Mouse (Mus musculus): ENCODE data around the gene Olfr1317. TPM values are rescaled to one million over a fixed set of nuclear protein-coding genes. Genes with fewer than 3 reads are reported as not detected.

Gene Olfr1317
- polyA plus RNA-seq (2016; fragmentation: Nextera tagmentation; extraction: Ambion mirVana), result not detected in 2 replicates

- Histone ChIP-seq H3K4me1 (no peaks in the 10 kb centered on the region), H3K36me3 (no peaks in the 10 kb centered on the region), H3K4me3 (no peak within 1 kb of the TSS), H3K27me3 (ENCODE audit: low read depth, poor library complexity, severe bottlenecking) (no peaks in the 10 kb centered on the region), H3K9me3 (replicated peaks) (no peaks in the 10 kb centered on the region), H3K27ac (no peak within 1 kb of the TSS)
- 88% methylated on average over 2 of the region's 2 CpGs for WGBS
- no peak for DNase-seq (ENCODE audit: low spot score)
Measured at GRCm38 (mm10) chr2:112140029-112140428, at the start of gene Olfr1317. Gene Olfr1317, plus strand, starts transcription at chr2:112140329.

GRCm38 (mm10) chr2:112096681-112097080, 43.4 kb upstream of the Olfr1317 start, which contains the start of gene Olfr1314:
Gene Olfr1314, minus strand, starts transcription at chr2:112096781.
- Histone ChIP-seq H3K36me3 (no peaks in the 10 kb centered on the region), H3K27me3 (ENCODE audit: low read depth, poor library complexity, severe bottlenecking) (no peaks in the 10 kb centered on the region), H3K4me1 (no peaks in the 10 kb centered on the region), H3K4me3 (no peak within 1 kb of the TSS), H3K9me3 (replicated peaks) (no peaks in the 10 kb centered on the region), H3K27ac (no peak within 1 kb of the TSS)
- no peak for DNase-seq (ENCODE audit: low spot score)

GRCm38 (mm10) chr2:112115340-112115739, 24.8 kb upstream of the Olfr1317 start, which contains the start of gene Olfr1315-ps1:
Gene Olfr1315-ps1, minus strand, starts transcription at chr2:112115440.
- no peak within 1 kb of the TSS for H3K27ac ChIP-seq
- WGBS, result 84% methylated on average over 1 of the region's 1 CpGs
- no peaks in the 10 kb centered on the region for H3K27me3 ChIP-seq (ENCODE audit: low read depth, poor library complexity, severe bottlenecking)
- no peak within 1 kb of the TSS for H3K4me3 ChIP-seq
- H3K9me3 ChIP-seq (replicated peaks), result no peaks in the 10 kb centered on the region
- no peak for DNase-seq (ENCODE audit: low spot score)
- H3K4me1 ChIP-seq, result no peaks in the 10 kb centered on the region
- H3K36me3 ChIP-seq, result no peaks in the 10 kb centered on the region

- no peaks in the 10 kb centered on the region for H3K36me3 ChIP-seq
- no peak within 1 kb of the TSS for H3K27ac ChIP-seq
- H3K4me1 ChIP-seq, result no peaks in the 10 kb centered on the region
- no peak for DNase-seq (ENCODE audit: low spot score)
- no peaks in the 10 kb centered on the region for H3K9me3 ChIP-seq (replicated peaks)
- H3K27me3 ChIP-seq (ENCODE audit: low read depth, poor library complexity, severe bottlenecking), result no peaks in the 10 kb centered on the region
- 94% methylated on average over 2 of the region's 2 CpGs for WGBS
- no peak within 1 kb of the TSS for H3K4me3 ChIP-seq
Measured at GRCm38 (mm10) chr2:112134877-112135276, 5.3 kb upstream of the Olfr1317 start, which contains the start of gene Olfr1316. Gene Olfr1316, minus strand, starts transcription at chr2:112134977.

GRCm38 (mm10) chr2:112153898-112154297, 13.8 kb downstream of the Olfr1317 start, which contains the start of gene Olfr1318:
Gene Olfr1318, plus strand, starts transcription at chr2:112154198.
- Histone ChIP-seq H3K9me3 (replicated peaks) (no peaks in the 10 kb centered on the region), H3K27ac (no peak within 1 kb of the TSS), H3K27me3 (ENCODE audit: low read depth, poor library complexity, severe bottlenecking) (no peaks in the 10 kb centered on the region), H3K4me1 (no peaks in the 10 kb centered on the region), H3K4me3 (no peak within 1 kb of the TSS), H3K36me3 (no peaks in the 10 kb centered on the region)
- DNase-seq (ENCODE audit: low spot score), result no peak

Other genes starting within 250 kb of the Olfr1317 start
- gene Olfr1306, start 224.1 kb upstream of the Olfr1317 start, polyA plus RNA-seq (2016; fragmentation: Nextera tagmentation; extraction: Ambion mirVana), result not detected in 2 replicates
- not detected in 2 replicates for gene Olfr1307, start 190.9 kb upstream of the Olfr1317 start, polyA plus RNA-seq (2016; fragmentation: Nextera tagmentation; extraction: Ambion mirVana)
- not detected in 2 replicates for gene Olfr1308, start 175.4 kb upstream of the Olfr1317 start, polyA plus RNA-seq (2016; fragmentation: Nextera tagmentation; extraction: Ambion mirVana)
- gene Olfr1309, start 150.0 kb upstream of the Olfr1317 start, polyA plus RNA-seq (2016; fragmentation: Nextera tagmentation; extraction: Ambion mirVana), result not detected in 2 replicates
- not detected in 2 replicates for gene Olfr1310, start 127.6 kb upstream of the Olfr1317 start, polyA plus RNA-seq (2016; fragmentation: Nextera tagmentation; extraction: Ambion mirVana)
- not detected in 2 replicates for gene Olfr1311, start 115.9 kb upstream of the Olfr1317 start, polyA plus RNA-seq (2016; fragmentation: Nextera tagmentation; extraction: Ambion mirVana)
- gene Olfr1312, start 90.1 kb upstream of the Olfr1317 start, polyA plus RNA-seq (2016; fragmentation: Nextera tagmentation; extraction: Ambion mirVana), result not detected in 2 replicates
- not detected in 2 replicates for gene Olfr1313, start 62.5 kb upstream of the Olfr1317 start, polyA plus RNA-seq (2016; fragmentation: Nextera tagmentation; extraction: Ambion mirVana)
- gene Olfr1314, start 43.5 kb upstream of the Olfr1317 start, polyA plus RNA-seq (2016; fragmentation: Nextera tagmentation; extraction: Ambion mirVana), result not detected in 2 replicates
- gene Olfr1315-ps1, start 24.9 kb upstream of the Olfr1317 start, polyA plus RNA-seq (2016; fragmentation: Nextera tagmentation; extraction: Ambion mirVana), result not detected in 2 replicates
- gene Olfr1316, start 5.4 kb upstream of the Olfr1317 start, polyA plus RNA-seq (2016; fragmentation: Nextera tagmentation; extraction: Ambion mirVana), result not detected in 2 replicates
- gene Olfr1318, start 13.9 kb downstream of the Olfr1317 start, polyA plus RNA-seq (2016; fragmentation: Nextera tagmentation; extraction: Ambion mirVana), result not detected in 2 replicates
- 15.0 and 18.0 TPM in 2 replicates for gene Lpcat4, start 99.1 kb downstream of the Olfr1317 start, polyA plus RNA-seq (2016; fragmentation: Nextera tagmentation; extraction: Ambion mirVana)
- 0.04 and 0.10 TPM in 2 replicates for gene Nutm1, start 119.0 kb downstream of the Olfr1317 start, polyA plus RNA-seq (2016; fragmentation: Nextera tagmentation; extraction: Ambion mirVana)
- 188 and 253 TPM in 2 replicates for gene Nop10, start 121.6 kb downstream of the Olfr1317 start, polyA plus RNA-seq (2016; fragmentation: Nextera tagmentation; extraction: Ambion mirVana)
- gene Slc12a6, start 125.5 kb downstream of the Olfr1317 start, polyA plus RNA-seq (2016; fragmentation: Nextera tagmentation; extraction: Ambion mirVana), result 5.0 and 7.4 TPM in 2 replicates
- gene Gm21985, start 126.0 kb downstream of the Olfr1317 start, polyA plus RNA-seq (2016; fragmentation: Nextera tagmentation; extraction: Ambion mirVana), result not detected in 2 replicates
- 117 and 127 TPM in 2 replicates for gene Emc4, start 227.7 kb downstream of the Olfr1317 start, polyA plus RNA-seq (2016; fragmentation: Nextera tagmentation; extraction: Ambion mirVana)
- 37.5 and 44.4 TPM in 2 replicates for gene Katnbl1, start 238.9 kb downstream of the Olfr1317 start, polyA plus RNA-seq (2016; fragmentation: Nextera tagmentation; extraction: Ambion mirVana)